Mouse (Mus musculus): ENCODE measurements around the gene Ms4a3.

Ms4a3 gene

GRCm38 (mm10) chr19:11602026-11602425 is 38.6 kb downstream of the Ms4a3 start:
- in situ Hi-C loops (cut with MboI; ENCODE audit: unreplicated experiment in 2 of 2), result loop anchor here (5.0 to 25.0 kb wide), 6 partner anchors 245 to 813 kb away; partner anchors contain the start of gene Olfr1441 (in 2 of the 2)

- in situ Hi-C loops (cut with MboI; ENCODE audit: unreplicated experiment in 2 of 2), result loop anchor here (5.0 to 25.0 kb wide), 6 partner anchors 244 to 813 kb away; partner anchors contain the start of gene Olfr1441 (in 2 of the 2)
Measured at GRCm38 (mm10) chr19:11601349-11601748, 39.3 kb downstream of the Ms4a3 start.

GRCm38 (mm10) chr19:11589891-11590449 is 50.7 kb downstream of the Ms4a3 start:
- in situ Hi-C loops (cut with MboI; ENCODE audit: unreplicated experiment in 2 of 2), result no loop called here

- in situ Hi-C loops (cut with MboI; ENCODE audit: unreplicated experiment in 2 of 2), result no loop called here
Measured at GRCm38 (mm10) chr19:11589205-11589604, 51.4 kb downstream of the Ms4a3 start.
